In genomic region chr11:116549273-116550038, GRCm38 (mm10) we compare ENCODE assay signal across 20 mouse cellular contexts. TPM values are rescaled to one million over a fixed set of nuclear protein-coding genes. Genes with fewer than 3 reads are reported as not detected.
DNase-seq lines count a peak whose midpoint lies in the region; ATAC-seq lines count a peak whose summit lies in the region.
"Had no signal": no experiment of that assay in that cellular context is flagged by ENCODE, and none has a peak within 500 bp of the region (broad histone marks: within the 10 kb centered on the region; RNA-seq: fewer than 3 reads in every experiment).

No protein-coding gene starts in this region.

- H3K4me2 ChIP-seq in heart, embryonic 15.5 days, result no peak overlapping the region
- H3K4me2 ChIP-seq: midbrain, embryonic 11.5 days had no signal

- no peaks in the 10 kb centered on the region for H3K27me3 ChIP-seq in heart, embryonic 15.5 days

- no peak for DNase-seq in heart, postnatal 4 days
- DNase-seq in c-Kit-positive CD71-positive TER-119-negative erythroid progenitor cells, embryonic 14.5 days (ENCODE audit: low read depth), result peak; percentile 53
- no peak for DNase-seq in left cerebral cortex, adult 18-20 months (ENCODE audit: low spot score in 2 of 2)
- DNase-seq in thymus, postnatal 10 days (ENCODE audit: low spot score in 2 of 2), result no peak
- DNase-seq in urinary bladder, postnatal 36 days (ENCODE audit: low spot score in 2 of 2), result no peak
- DNase-seq: cerebellum, adult 8-10 months; kidney, postnatal 4 days; lung, adult 18-20 months; thymus, postnatal 4 days had no signal

- H3K27ac ChIP-seq in heart, embryonic 15.5 days, result peak overlapping the region; percentile 60
- H3K27ac ChIP-seq: embryonic facial prominence, embryonic 10.5 days; left cerebral cortex, adult 2 months had no signal

- WGBS in heart, embryonic 15.5 days, result 55% methylated on average over 11 of the region's 11 CpGs

- H3K4me3 ChIP-seq in heart, embryonic 15.5 days, result no peak overlapping the region
- H3K4me3 ChIP-seq: embryonic facial prominence, embryonic 10.5 days; left cerebral cortex, adult 2 months had no signal

- H3K4me1 ChIP-seq in heart, embryonic 15.5 days (replicated peaks), result peaks cover 49% of the 10 kb centered on the region

- no peak overlapping the region for H3K9ac ChIP-seq in heart, embryonic 15.5 days

- H3K9me3 ChIP-seq in heart, embryonic 15.5 days (replicated peaks), result no peaks in the 10 kb centered on the region
- H3K9me3 ChIP-seq: embryonic facial prominence, embryonic 10.5 days had no signal

- H3K36me3 ChIP-seq in heart, embryonic 15.5 days, result peaks cover 21% of the 10 kb centered on the region

- no peak for ATAC-seq in heart, embryonic 15.5 days (replicated peaks; ENCODE audit: insufficient number of reproducible peaks, insufficient read depth, low FRiP score, low read depth)
- ATAC-seq in hematopoietic stem cell, adult 5-6 weeks (replicated peaks in 1 of 2; ENCODE audit: insufficient read depth in 1 of 2, low FRiP score in 2 of 2, low TSS enrichment in 1 of 2, low read depth in 1 of 2, poor library complexity in 2 of 2, severe bottlenecking in 2 of 2), result peak; percentile 59 to 70
- peak; percentile 90 for ATAC-seq in megakaryocyte progenitor cell, adult 5-6 weeks (replicated peaks; ENCODE audit: poor library complexity)
- ATAC-seq: intestine, embryonic 16.5 days had no signal

RNA-seq across cellular contexts. Expression of gene Sphk1, which starts 18.7 kb away (rescaled TPM):
- 2.8 and 4.4 TPM in 2 replicates for polyA plus RNA-seq in heart, embryonic 15.5 days (2015; fragmentation: Nextera tagmentation; extraction: Ambion mirVana)
- 1 to 10 TPM; 4.6 to 5.1 TPM for total RNA-seq in heart, postnatal 4 days (2021)
- 3.3 and 19.6 TPM in 2 replicates for total RNA-seq in hematopoietic stem cell, adult 5-6 weeks (2017)
- 7.6 and 15.5 TPM in 2 replicates for total RNA-seq in megakaryocyte progenitor cell, adult 5-6 weeks (2015)
- 6.7 and 26.1 TPM in 2 replicates for total RNA-seq in megakaryocyte progenitor cell, adult 5-6 weeks (2017)
- total RNA-seq in left cerebral cortex, adult 18-20 months (2021), result 1 to 10 TPM; 7.9 to 9.9 TPM

RNA-seq across cellular contexts. Expression of gene Ube2o, which starts 31.8 kb away (rescaled TPM):
- 14.4 and 20.7 TPM in 2 replicates for polyA plus RNA-seq in heart, embryonic 15.5 days (2015; fragmentation: Nextera tagmentation; extraction: Ambion mirVana)
- 10 to 100 TPM; 29.1 to 33.8 TPM for total RNA-seq in heart, postnatal 4 days (2021)
- 8.4 and 8.9 TPM in 2 replicates for total RNA-seq in hematopoietic stem cell, adult 5-6 weeks (2017)
- 5.0 TPM in 2 replicates for total RNA-seq in megakaryocyte progenitor cell, adult 5-6 weeks (2015)
- total RNA-seq in megakaryocyte progenitor cell, adult 5-6 weeks (2017), result 6.1 and 6.4 TPM in 2 replicates
- total RNA-seq in left cerebral cortex, adult 18-20 months (2021), result 100 to 1,000 TPM; 123 TPM

RNA-seq across cellular contexts. Expression of gene Aanat, which starts 36.8 kb away (rescaled TPM):
- not detected in 2 replicates for polyA plus RNA-seq in heart, embryonic 15.5 days (2015; fragmentation: Nextera tagmentation; extraction: Ambion mirVana)
- total RNA-seq in heart, postnatal 4 days (2021), result not detected
- not detected in 2 replicates for total RNA-seq in hematopoietic stem cell, adult 5-6 weeks (2017)
- not detected in 2 replicates for total RNA-seq in megakaryocyte progenitor cell, adult 5-6 weeks (2015)
- total RNA-seq in megakaryocyte progenitor cell, adult 5-6 weeks (2017), result not detected in 2 replicates
- 1 to 10 TPM in 1 of 2 experiments, under 1 TPM in 1; 0.56 to 1.4 TPM for total RNA-seq in left cerebral cortex, adult 18-20 months (2021)
- total RNA-seq: gastrocnemius, adult 18-20 months had no signal
- polyA plus RNA-seq: embryonic facial prominence, embryonic 10.5 days; forebrain, embryonic 11.5 days; hindbrain, embryonic 11.5 days; intestine, embryonic 16.5 days; midbrain, embryonic 11.5 days; spleen, adult 2 months had no signal

RNA-seq across cellular contexts. Expression of gene Prpsap1, which starts 55.5 kb away (rescaled TPM):
- polyA plus RNA-seq in heart, embryonic 15.5 days (2015; fragmentation: Nextera tagmentation; extraction: Ambion mirVana), result 81.7 and 98.2 TPM in 2 replicates
- total RNA-seq in heart, postnatal 4 days (2021), result 10 to 100 TPM; 53.6 to 55.5 TPM
- total RNA-seq in hematopoietic stem cell, adult 5-6 weeks (2017), result 29.8 and 51.3 TPM in 2 replicates
- 46.9 and 49.3 TPM in 2 replicates for total RNA-seq in megakaryocyte progenitor cell, adult 5-6 weeks (2015)
- total RNA-seq in megakaryocyte progenitor cell, adult 5-6 weeks (2017), result 27.9 and 33.0 TPM in 2 replicates
- total RNA-seq in left cerebral cortex, adult 18-20 months (2021), result 10 to 100 TPM; 82.7 to 89.4 TPM
